Mouse (Mus musculus) liver, embryonic 16.5 days (tissue): ENCODE results near the gene Ager. TPM values are rescaled to one million over a fixed set of nuclear protein-coding genes. Genes with fewer than 3 reads are reported as not detected.

Experiments used
- ATAC-seq: fragments of 200-750 bp; cut with Nextera tagmentation; 2 replicates; pipeline ENCODE4 v1.8.0; 2017; ENCODE audit warnings: low read depth, mild to moderate bottlenecking, moderate number of reproducible peaks, moderate library complexity
- H3K27ac ChIP-seq: fragments of 300-500 bp; sonication (generic); 2 replicates; pipeline ENCODE4 v1.5.1; 2014; ENCODE audit warnings: mild to moderate bottlenecking, low read length
- H3K27me3 ChIP-seq: fragments of 300-500 bp; sonication (generic); 2 replicates; pipeline ENCODE4 v1.6.1; 2014; ENCODE audit warnings: low read depth, low read length, mixed read lengths; ENCODE audit not compliant: control insufficient read depth, insufficient read depth
- H3K36me3 ChIP-seq: fragments of 300-500 bp; sonication (generic); 2 replicates; pipeline ENCODE4 v1.6.1; 2014; ENCODE audit warnings: mild to moderate bottlenecking; ENCODE audit not compliant: control insufficient read depth, insufficient read depth
- H3K4me1 ChIP-seq: fragments of 300-500 bp; sonication (generic); 2 replicates; pipeline ENCODE4 v1.6.1; 2014; ENCODE audit warnings: low read depth, low read length, mixed read lengths; ENCODE audit not compliant: control insufficient read depth
- H3K4me2 ChIP-seq: fragments of 300-500 bp; sonication (generic); 2 replicates; pipeline ENCODE4 v1.6.1; 2014; ENCODE audit warnings: low read depth, low read length, mixed read lengths
- H3K4me3 ChIP-seq: fragments of 300-500 bp; sonication (generic); 2 replicates; pipeline ENCODE4 v1.5.1; 2014; ENCODE audit warnings: low read depth, mild to moderate bottlenecking, low read length
- H3K9ac ChIP-seq: fragments of 300-500 bp; sonication (generic); 2 replicates; pipeline ENCODE4 v1.6.1; 2014; ENCODE audit warnings: low read depth, low read length
- H3K9me3 ChIP-seq: fragments of 300-500 bp; sonication (generic); replicated peaks from 2 replicates; pipeline ENCODE4 v1.6.1; 2016; ENCODE audit warnings: low read length; ENCODE audit not compliant: control insufficient read depth
- WGBS: fragments of 180-500 bp; shearing (Covaris S2); extraction: QIAGEN DNeasy Blood & Tissue Kit; methylation state at CpG from one replicate; pipeline ENCODE4 v1.1.7; 2014; ENCODE audit not compliant: insufficient replicate concordance; 5-methylcytosine and 5-hydroxymethylcytosine counted together
- polyA plus RNA-seq: library from polyadenylated mRNA; unstranded; fragments of >200 nt; fragmentation: Nextera tagmentation; extraction: Ambion mirVana; gene quantifications from 2 replicates; pipeline ENCODE4 v1.2.1, GENCODE M21; 2015

Gene Ager
- polyA plus RNA-seq, 1 experiment from 2014 or later: 0.57 TPM

DNA sequence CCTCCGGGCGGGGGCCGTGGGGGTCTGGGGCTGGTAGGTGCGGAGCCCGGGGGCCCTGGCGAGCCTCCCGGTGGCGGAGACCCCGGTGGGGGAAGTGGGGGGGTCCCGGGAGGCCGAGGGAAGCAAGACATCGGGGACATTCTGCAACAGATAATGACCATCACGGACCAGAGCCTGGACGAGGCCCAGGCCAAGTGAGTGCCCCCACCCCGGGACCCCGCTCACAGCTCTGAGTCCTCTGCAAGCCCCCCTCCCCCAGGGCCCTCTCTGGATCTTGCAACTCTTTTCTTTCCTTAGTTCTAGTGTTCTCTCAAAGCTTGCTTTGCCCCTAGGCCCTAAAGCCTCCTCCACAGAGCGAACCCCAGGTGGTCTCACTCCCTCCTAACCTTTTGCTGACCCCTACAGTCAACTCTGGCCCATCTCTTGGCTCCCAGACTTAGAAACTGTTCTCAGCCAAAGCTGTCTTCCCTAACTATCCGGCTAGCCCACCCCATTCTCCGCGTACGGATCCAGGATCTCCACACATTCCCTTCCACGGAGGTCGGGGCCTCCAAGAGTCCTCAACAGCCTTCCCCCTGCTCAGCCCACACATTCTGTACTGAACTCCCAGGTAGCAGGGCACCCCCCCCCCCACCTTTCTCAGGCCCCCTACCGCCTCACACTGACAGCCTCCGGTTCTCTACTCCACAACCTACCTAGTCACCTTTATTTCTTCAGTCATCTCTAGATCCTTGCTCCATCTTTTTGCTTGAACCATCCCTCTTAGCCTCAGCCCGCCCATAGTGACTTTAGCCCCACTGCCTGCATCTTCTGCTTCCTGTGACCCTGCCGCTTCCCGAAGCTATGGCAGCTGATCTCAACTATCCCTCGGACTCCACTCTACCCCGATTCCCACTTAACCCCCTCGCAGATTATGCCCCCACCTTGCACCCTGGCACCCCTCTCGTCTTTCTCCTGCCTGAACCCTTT, 4.8 kb upstream of the Ager start:
- Histone ChIP-seq H3K4me1 (peaks cover 67% of the 10 kb centered on the region), H3K36me3 (peaks cover 10% of the 10 kb centered on the region), H3K4me3 (peak overlapping the region; percentile 83), H3K27ac (peak overlapping the region; percentile 89), H3K9me3 (no peaks in the 10 kb centered on the region), H3K4me2 (peak overlapping the region; percentile 100), H3K27me3 (no peaks in the 10 kb centered on the region), H3K9ac (peak overlapping the region; percentile 95)
- 3% methylated on average over 31 of the region's 32 CpGs for WGBS
- ATAC-seq: no peak; the same call in 1 of the 2 replicates

DNA sequence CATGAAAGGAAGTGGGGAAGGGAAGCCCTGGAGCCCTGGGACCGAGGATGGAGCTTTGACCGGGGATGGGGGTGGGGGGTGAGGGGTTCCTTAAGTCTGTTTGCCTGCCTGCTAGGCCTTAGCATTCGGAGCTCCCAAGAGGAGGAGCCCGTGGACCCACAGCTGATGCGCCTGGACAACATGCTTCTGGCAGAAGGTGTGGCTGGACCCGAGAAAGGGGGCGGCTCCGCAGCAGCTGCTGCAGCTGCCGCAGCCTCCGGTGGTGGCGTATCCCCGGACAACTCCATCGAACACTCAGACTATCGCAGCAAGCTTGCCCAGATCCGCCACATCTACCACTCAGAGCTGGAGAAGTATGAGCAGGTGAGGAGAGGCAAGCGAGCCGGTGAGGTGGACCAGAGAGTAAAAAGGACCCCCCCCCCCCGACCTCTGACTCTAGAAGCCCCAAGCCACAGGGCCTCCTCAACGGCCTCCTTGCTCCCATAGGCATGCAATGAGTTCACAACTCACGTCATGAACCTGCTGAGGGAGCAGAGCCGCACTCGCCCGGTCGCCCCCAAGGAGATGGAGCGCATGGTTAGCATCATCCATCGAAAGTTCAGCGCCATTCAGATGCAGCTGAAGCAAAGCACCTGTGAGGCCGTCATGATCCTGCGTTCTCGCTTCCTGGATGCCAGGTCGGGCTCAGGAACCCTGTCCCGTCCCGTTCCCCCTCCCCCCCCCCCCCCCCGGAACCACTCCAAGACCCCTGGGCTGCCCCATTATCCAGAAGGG, 3.7 kb upstream of the Ager start:
- Histone ChIP-seq H3K4me2 (peak overlapping the region; percentile 100), H3K27ac (0 out of 2 replicates have a peak overlapping the region, but pooled peaks have one; percentile 34), H3K9ac (peak overlapping the region; percentile 95; the same call in 1 of the 2 replicates), H3K4me1 (peaks cover 56% of the 10 kb centered on the region), H3K4me3 (peak overlapping the region; percentile 83), H3K9me3 (no peaks in the 10 kb centered on the region), H3K27me3 (no peaks in the 10 kb centered on the region), H3K36me3 (peaks cover 10% of the 10 kb centered on the region)
- no peak for ATAC-seq
- WGBS: 64% methylated on average over 34 of the region's 34 CpGs

DNA sequence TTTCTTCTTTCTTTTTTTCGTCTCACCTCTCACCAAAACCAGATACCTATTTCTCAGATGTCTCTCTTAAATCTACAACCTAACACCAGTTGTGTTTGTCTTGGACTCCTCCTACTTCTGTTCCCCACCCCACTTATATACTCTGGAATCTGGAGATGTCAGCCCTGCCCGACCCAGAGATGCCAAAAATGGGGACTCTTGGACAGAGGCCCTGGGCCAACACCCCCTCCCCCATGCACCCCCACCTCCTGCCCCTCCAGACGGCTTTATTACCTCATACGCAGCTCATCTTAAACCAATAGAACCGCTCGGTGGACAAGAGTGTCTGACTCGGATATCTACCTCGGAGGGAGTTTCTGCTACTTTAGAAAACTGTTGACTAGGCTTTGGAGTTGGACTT, 1.6 kb upstream of the Ager start:
- H3K27ac ChIP-seq: no peak overlapping the region
- H3K27me3 ChIP-seq: no peaks in the 10 kb centered on the region
- no peak overlapping the region for H3K9ac ChIP-seq
- H3K4me3 ChIP-seq: no peak overlapping the region
- no peak for ATAC-seq
- H3K36me3 ChIP-seq: peaks cover 19% of the 10 kb centered on the region
- H3K9me3 ChIP-seq: no peaks in the 10 kb centered on the region
- peaks cover 41% of the 10 kb centered on the region for H3K4me1 ChIP-seq
- whole genome bisulfite sequencing: 66% methylated on average over 8 of the region's 8 CpGs
- no peak overlapping the region for H3K4me2 ChIP-seq

DNA sequence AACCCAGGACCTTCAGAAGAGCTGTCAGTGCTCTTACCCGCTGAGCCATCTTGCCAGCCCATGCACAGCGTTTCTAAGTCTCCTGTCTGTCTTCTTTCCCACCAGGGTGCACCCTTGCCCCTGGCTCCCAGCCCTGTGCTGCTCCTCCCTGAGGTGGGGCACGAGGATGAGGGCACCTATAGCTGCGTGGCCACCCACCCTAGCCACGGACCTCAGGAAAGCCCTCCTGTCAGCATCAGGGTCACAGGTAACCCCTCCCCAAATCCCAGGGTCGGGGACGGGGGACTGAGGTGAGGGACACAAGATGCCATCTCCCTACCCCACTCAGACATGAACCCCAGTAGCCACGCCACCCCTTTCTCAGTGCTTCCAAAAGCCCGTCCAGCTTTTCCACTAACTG, 2.2 kb downstream of the Ager start:
- no peaks in the 10 kb centered on the region for H3K9me3 ChIP-seq
- H3K4me1 ChIP-seq: peaks cover 32% of the 10 kb centered on the region
- H3K27me3 ChIP-seq: no peaks in the 10 kb centered on the region
- H3K4me2 ChIP-seq: no peak overlapping the region
- WGBS: 67% methylated on average over 9 of the region's 9 CpGs
- H3K9ac ChIP-seq: no peak overlapping the region
- no peak overlapping the region for H3K27ac ChIP-seq
- ATAC-seq: no peak
- peaks cover 16% of the 10 kb centered on the region for H3K36me3 ChIP-seq
- no peak overlapping the region for H3K4me3 ChIP-seq

DNA sequence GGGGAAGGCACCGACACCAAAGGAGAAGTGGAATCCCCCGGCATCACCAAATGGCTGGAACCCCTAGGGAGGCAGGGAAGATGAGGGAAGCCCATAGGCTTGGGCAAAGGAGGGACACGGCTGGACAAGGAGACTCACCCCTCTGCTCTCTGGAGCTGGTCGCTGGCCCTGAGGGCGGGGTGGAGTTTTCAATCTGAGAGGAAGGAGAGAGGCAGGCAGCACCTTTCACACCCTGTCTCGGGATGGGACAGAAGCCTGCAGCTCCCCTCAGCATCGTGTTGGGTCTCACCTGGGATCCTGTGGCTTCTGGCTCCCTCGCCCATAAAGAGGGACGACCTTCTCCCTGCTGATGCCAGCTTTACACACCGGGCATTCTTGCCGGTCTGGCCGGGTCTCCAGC, 4.1 kb downstream of the Ager start:
- Histone ChIP-seq H3K36me3 (peaks cover 8% of the 10 kb centered on the region), H3K9ac (no peak overlapping the region), H3K9me3 (no peaks in the 10 kb centered on the region), H3K4me1 (peaks cover 39% of the 10 kb centered on the region), H3K27me3 (no peaks in the 10 kb centered on the region), H3K4me2 (no peak overlapping the region), H3K27ac (no peak overlapping the region), H3K4me3 (no peak overlapping the region)
- ATAC-seq: no peak
- WGBS: 85% methylated on average over 12 of the region's 12 CpGs

DNA sequence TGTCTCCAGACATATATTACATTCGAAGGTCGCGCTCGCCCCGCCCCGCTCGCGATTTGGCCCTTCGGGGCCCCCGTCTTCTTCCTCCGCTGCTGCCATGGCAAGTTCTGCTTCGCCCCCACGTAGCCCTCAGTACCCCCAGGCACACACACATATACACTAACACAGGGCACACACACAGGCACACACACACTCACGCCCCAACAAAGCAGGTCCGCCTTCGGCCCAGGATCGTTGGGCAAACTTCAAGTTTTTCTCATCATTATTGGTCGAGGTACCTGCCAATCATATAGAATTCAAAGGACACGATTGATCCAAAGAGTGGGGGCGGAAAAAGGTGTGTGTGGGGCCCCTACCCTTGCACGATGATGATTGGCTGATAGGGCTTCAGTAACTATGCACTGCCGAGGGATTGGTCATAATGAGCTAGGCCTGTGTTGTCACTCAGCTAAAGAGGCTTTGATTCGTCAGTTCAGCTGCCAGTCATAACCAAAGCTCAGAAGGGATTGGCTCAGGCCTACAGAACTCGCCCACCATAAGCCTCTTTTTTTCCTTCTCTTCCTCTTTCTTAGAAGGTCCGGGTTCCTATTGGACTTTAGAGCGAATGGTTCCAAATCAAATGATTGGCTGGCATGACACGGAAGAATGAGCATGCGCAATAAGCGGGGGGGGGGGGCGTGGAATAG, 5.9 kb downstream of the Ager start, which contains the start of gene Rnf5:
Gene Rnf5 (minus strand): TSS at position 316 of the 686 bp plus-strand sequence.
- ATAC-seq: peak; percentile 89
- Histone ChIP-seq H3K9me3 (no peaks in the 10 kb centered on the region), H3K27me3 (no peaks in the 10 kb centered on the region), H3K27ac (peak within 1 kb of the TSS; percentile 88), H3K4me3 (peak within 1 kb of the TSS; percentile 77), H3K9ac (peak within 1 kb of the TSS; percentile 82), H3K4me1 (peaks cover 46% of the 10 kb centered on the region), H3K4me2 (peak within 1 kb of the TSS; percentile 89), H3K36me3 (peaks cover 8% of the 10 kb centered on the region)
- under 1% methylated on average over 30 of the region's 30 CpGs for WGBS

DNA sequence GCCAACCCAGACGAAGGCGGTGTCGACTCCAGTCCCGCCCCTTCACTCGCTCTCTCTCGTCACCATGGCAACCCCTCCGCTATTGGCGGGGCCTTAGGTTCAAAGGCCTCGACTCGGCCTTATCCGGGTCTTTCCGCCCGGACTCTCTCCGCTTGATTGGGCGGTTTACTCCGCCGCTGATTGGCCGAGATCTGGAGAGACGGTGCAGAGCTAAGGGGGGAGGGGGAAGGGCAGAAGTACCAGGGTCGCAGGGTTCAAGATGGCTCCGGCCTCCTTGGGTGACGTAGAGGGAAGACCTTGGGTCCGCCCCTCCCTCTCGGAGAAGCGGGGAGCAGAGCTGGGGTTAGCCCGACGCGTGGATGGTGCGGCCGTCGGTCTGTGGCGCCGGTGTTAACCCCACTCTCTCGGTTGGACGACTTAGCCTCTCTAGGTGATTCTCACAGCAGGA, 6.4 kb downstream of the Ager start, which contains the start of gene Agpat1:
Gene Agpat1 (plus strand): TSS at position 202 of the 448 bp plus-strand sequence.
- H3K4me2 ChIP-seq: peak within 1 kb of the TSS; percentile 89
- H3K4me1 ChIP-seq: peaks cover 52% of the 10 kb centered on the region
- peak within 1 kb of the TSS; percentile 88 for H3K27ac ChIP-seq
- H3K27me3 ChIP-seq: no peaks in the 10 kb centered on the region
- H3K36me3 ChIP-seq: peaks cover 8% of the 10 kb centered on the region
- peak; percentile 79 for ATAC-seq
- H3K9me3 ChIP-seq: no peaks in the 10 kb centered on the region
- WGBS: 0% methylated on average over 35 of the region's 35 CpGs
- peak within 1 kb of the TSS; percentile 77 for H3K4me3 ChIP-seq
- H3K9ac ChIP-seq: peak within 1 kb of the TSS; percentile 82

DNA sequence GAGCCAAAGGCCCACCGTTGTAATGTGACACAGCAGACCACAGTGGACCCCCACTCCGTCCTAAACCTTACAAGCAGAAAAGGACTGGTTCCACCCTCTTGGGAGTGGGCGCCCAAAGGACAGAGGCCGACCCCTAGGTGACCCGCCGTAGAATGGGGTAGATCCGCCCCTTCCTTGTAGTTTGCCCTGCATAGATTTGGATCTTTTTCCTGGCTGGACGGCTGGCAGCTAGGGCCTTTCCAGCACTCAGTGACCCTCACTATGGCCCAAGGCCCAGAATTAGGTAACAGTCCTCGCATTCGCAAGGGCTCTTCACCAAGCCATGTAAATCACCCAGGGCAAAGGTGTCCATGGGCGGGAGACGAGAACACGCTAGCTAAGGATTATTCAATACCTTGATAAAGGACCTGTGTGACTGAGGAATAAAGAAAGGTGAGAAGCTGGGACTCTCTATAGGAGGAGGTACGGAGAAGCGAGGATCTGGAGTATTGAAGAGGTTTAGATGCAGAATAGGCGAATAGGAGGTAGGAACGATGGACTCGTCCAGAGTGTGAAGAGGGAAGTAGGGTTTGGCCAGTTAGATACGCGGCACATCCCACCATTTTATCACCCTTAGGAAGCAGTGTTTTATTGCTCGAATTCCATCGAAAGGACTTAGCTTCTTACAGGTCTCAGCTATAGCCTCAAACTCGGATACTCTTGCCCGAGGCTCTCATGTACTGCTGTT, 7.0 kb downstream of the Ager start:
- peaks cover 49% of the 10 kb centered on the region for H3K4me1 ChIP-seq
- peak overlapping the region; percentile 70 for H3K4me3 ChIP-seq
- peaks cover 8% of the 10 kb centered on the region for H3K36me3 ChIP-seq
- WGBS: 15% methylated on average over 24 of the region's 24 CpGs
- H3K27me3 ChIP-seq: no peaks in the 10 kb centered on the region
- ATAC-seq: no peak
- peak overlapping the region; percentile 88 for H3K27ac ChIP-seq
- no peaks in the 10 kb centered on the region for H3K9me3 ChIP-seq
- H3K4me2 ChIP-seq: peak overlapping the region; percentile 89
- peak overlapping the region; percentile 77 for H3K9ac ChIP-seq
